Mouse (Mus musculus): ENCODE data around the gene Numb.

DNA sequence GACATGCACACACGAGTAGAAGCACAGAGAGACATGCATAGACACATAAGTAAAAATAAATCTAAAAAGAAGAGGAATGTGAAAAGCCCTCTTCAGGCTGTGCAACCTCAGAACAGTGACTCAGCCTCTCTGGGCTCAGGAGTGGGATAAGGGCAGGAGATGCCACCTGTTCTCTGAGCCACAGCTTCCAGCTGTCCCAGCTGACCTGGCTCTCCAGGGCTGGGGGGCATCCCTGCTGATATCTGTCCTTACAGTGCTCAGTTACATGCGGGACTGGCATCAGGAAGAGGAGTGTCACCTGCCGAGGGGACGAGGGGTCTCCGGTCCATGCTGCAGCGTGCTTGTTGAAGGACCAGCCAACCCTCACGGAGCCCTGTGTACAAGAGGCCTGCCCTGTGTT lies 145.0 kb downstream of the Numb start:
- no peak for TF ChIP-seq POLR2AphosphoS5 (IDR thresholded peaks at IDR 0.05; ENCODE audit: insufficient replicate concordance, low read depth, low read length)
- TF ChIP-seq CTCF (IDR thresholded peaks at IDR 0.05; ENCODE audit: low read depth, low read length), result no peak
